Mouse (Mus musculus): ENCODE results near the gene Dbh. TPM values are rescaled to one million over a fixed set of nuclear protein-coding genes. Genes with fewer than 3 reads are reported as not detected.

Gene Dbh
- total RNA-seq, 2 experiments from 2014 or later = 1.4 TPM

GRCm38 (mm10) chr2:27154466-27155185 is 10.4 kb upstream of the Dbh start:
- no peak for DNase-seq (ENCODE audit: extremely low spot score in 1 of 2, low spot score in 2 of 2)
- intact Hi-C loops (cut with DNase I) = no loop called here

DNA sequence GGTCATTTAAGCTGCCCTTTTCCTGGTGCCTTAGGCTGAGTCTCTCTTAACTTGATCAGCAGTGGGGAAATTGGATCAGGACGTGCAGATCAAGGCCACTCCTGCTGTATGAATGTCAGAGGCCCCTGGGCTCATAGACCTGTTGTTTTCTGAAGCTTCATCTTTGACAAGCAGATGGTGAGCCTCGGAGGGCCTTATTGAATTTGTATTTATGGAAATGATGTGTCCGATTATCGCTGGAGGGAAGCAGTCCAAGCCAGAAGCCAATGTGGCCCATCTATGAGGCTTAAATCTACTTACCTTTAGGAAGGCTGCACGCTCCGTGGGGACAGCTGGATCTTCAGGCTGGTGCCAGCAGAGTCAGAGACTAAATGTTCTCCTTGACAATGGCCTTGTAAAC is 8.4 kb upstream of the Dbh start:
- intact Hi-C loops (cut with DNase I) = no loop called here
- no peak for DNase-seq (ENCODE audit: extremely low spot score in 1 of 2, low spot score in 2 of 2)

GRCm38 (mm10) chr2:27161526-27161925 is 3.5 kb upstream of the Dbh start:
- intact Hi-C loops (cut with DNase I) = no loop called here
- no peak for DNase-seq (ENCODE audit: extremely low spot score in 1 of 2, low spot score in 2 of 2)

DNA sequence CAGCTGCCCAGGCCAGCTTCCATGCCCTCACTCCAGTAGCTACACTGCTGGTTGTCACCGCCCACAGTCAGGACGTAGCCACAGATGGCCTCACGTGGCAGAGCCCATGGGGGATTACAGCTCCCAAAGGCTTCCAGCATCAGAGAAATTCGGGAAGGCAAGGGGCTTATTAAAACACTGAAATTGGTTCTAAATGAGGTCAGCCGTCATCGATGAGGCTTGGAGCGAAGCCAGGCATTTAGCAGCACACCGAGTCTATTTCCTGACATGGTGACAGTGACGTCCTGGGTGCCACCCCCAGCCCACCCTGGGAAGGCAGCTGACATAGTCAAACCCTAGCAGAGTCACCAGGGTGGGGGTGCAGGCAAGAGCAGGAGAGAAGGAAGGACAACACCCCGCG is 2.4 kb upstream of the Dbh start:
- DNase-seq (ENCODE audit: extremely low spot score in 1 of 2, low spot score in 2 of 2) = no peak
- intact Hi-C loops (cut with DNase I) = no loop called here

DNA sequence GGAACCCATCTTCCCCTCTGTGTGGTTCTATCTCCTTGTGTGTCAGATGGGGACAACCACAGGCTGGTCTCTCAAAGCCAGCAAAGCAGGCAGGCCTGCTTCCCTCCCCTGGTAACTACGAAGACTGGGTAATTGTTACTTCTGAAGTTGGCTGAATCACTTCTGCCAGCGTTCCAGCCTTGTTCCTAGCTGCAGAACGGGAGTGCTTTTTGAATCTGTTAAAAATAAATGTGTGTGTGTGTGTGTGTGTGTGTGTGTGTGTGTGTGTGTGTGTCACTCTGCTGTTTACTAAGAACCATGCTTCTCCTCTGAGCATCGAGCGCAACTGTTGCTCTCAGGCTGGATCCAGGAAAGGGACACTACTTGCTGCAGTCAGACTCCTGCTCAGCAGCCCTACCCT is 1.2 kb upstream of the Dbh start:
- intact Hi-C loops (cut with DNase I) = no loop called here
- peak in 1 of 2 experiments; percentile 75 for DNase-seq (ENCODE audit: extremely low spot score in 1 of 2, low spot score in 2 of 2)

- intact Hi-C loops (cut with DNase I) = loop anchor here (5.0 kb wide), 1 partner anchor 61 kb away; no protein-coding TSS in a partner anchor
- DNase-seq (ENCODE audit: extremely low spot score in 1 of 2, low spot score in 2 of 2) = no peak
Observed at GRCm38 (mm10) chr2:27166074-27166473, 1.0 kb downstream of the Dbh start.

- intact Hi-C loops (cut with DNase I) = loop anchor here (5.0 kb wide), 1 partner anchor 60 kb away; no protein-coding TSS in a partner anchor
- DNase-seq (ENCODE audit: extremely low spot score in 1 of 2, low spot score in 2 of 2) = no peak
Observed at GRCm38 (mm10) chr2:27166999-27167398, 2.0 kb downstream of the Dbh start.

- DNase-seq (ENCODE audit: extremely low spot score in 1 of 2, low spot score in 2 of 2) = no peak
- intact Hi-C loops (cut with DNase I) = no loop called here
Observed at GRCm38 (mm10) chr2:27174242-27174641, 9.2 kb downstream of the Dbh start.

DNA sequence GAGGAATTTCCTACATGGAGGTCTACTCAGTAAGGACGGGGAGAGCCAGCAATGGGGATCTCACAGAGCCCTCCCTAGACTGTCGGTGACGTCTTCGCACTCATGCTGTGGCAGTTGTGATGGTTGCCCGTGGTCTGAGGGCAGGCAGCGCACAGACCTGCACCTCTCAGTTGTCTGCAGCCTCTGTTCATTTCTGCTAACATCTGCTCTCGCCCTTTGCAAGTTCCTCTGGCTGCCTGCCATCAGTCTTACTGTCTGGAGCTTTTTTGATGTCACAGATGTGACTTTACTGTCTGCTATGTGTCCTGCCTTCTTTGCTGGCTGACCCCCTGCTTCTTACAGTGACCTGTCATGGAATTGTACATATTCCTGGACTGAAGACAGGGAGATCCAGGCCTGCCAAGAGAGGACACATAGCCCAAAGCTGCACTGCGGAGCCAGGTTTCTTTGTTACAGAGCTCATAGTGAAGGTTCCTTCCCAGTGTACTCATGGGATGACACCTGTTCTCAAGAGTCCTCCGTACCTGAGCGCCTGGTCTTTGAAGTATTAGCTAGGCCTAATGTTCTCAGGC is 10.7 kb downstream of the Dbh start:
- intact Hi-C loops (cut with DNase I) = no loop called here
- DNase-seq (ENCODE audit: extremely low spot score in 1 of 2, low spot score in 2 of 2) = peak in 1 of 2 experiments; percentile 71

DNA sequence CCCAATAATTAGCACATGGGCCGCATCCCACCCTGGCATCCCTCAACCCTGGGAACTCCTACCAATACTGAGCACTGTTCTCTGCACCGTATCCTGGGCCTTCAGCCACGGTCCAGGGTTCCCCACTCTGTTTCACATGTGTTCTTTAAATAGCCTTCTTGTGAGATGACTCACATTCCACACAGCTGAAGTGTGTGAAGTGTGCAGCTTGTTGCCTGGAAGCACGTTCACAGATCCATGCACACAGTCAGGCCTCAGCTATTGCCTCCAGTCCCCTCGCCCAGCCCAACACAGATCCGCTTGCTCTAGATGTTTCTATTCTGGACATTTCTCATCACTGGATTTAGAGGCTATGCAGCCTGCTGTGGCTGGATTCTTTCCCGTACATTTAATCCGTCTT is 14.1 kb downstream of the Dbh start:
- intact Hi-C loops (cut with DNase I) = no loop called here

GRCm38 (mm10) chr2:27181907-27182306 is 16.9 kb downstream of the Dbh start:
- DNase-seq (ENCODE audit: extremely low spot score in 1 of 2, low spot score in 2 of 2) = no peak
- intact Hi-C loops (cut with DNase I) = no loop called here

More for the DNA sequence above, 14.1 kb downstream of the Dbh start:
- no peak for DNase-seq (ENCODE audit: extremely low spot score in 1 of 2, low spot score in 2 of 2)

GRCm38 (mm10) chr2:27183734-27184133 is 18.7 kb downstream of the Dbh start:
- intact Hi-C loops (cut with DNase I) = no loop called here

DNA sequence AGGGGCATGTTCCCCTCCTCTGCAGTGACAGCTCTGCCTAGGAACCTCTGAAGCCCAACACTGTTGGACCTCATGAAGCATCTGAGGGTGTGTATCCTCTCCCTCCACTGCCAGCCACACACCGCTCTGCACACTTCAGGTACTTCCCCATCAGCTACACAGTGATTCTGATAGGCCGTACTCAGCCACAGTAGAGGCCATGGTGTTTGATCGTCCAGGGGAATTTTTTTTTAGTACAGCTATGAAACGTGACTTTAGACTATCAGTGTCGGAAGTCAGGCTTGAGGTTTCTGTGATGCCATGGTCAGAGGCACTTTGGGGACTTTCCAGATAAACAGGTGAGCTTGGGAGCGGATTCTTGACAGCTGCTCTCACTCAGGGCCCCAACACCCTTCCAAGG is 22.5 kb downstream of the Dbh start:
- intact Hi-C loops (cut with DNase I) = no loop called here
- no peak for DNase-seq (ENCODE audit: extremely low spot score in 1 of 2, low spot score in 2 of 2)

More at GRCm38 (mm10) chr2:27183734-27184133, 18.7 kb downstream of the Dbh start:
- DNase-seq (ENCODE audit: extremely low spot score in 1 of 2, low spot score in 2 of 2) = no peak

- intact Hi-C loops (cut with DNase I) = no loop called here
Observed at GRCm38 (mm10) chr2:27189994-27190393, 25.0 kb downstream of the Dbh start.

DNA sequence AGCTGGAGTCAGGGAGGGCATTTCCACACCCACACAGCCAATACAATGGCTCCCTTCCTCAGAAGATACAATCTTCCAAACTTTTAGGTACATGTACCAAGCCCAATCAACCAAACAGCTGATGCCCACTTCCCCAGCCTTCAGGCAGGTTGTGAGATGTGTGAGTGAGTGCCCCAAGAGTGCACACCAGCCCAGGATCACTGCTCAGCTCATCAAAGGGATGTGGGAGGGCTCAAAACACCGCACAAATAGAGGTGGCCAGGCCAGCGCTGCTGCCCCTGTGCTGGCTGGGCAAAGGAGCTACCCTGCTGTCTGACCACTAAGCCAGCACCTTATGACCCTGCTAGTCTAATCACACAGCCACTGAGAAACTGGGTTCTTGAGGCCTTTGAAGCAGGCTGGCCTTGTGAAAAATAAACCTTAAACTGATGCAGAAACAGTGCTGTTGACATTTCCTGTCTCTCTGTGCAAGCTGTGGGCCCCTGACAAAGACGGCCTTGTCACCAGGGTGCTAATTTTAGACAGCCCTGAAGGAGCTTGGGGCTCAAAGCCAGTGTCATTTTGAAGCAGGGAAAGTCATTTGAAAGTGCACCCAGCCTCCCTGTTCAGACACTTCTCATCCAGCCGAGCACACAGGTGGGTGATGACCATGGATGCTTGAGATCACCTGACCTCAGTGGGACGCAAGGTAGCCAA is 33.7 kb downstream of the Dbh start:
- DNase-seq (ENCODE audit: extremely low spot score in 1 of 2, low spot score in 2 of 2) = no peak
- intact Hi-C loops (cut with DNase I) = no loop called here

More at GRCm38 (mm10) chr2:27189994-27190393, 25.0 kb downstream of the Dbh start:
- no peak for DNase-seq (ENCODE audit: extremely low spot score in 1 of 2, low spot score in 2 of 2)

GRCm38 (mm10) chr2:27200586-27200985 is 35.6 kb downstream of the Dbh start:
- intact Hi-C loops (cut with DNase I) = no loop called here

GRCm38 (mm10) chr2:27205666-27206065 is 40.6 kb downstream of the Dbh start:
- peak in 1 of 2 experiments; percentile 58 for DNase-seq (ENCODE audit: extremely low spot score in 1 of 2, low spot score in 2 of 2)
- intact Hi-C loops (cut with DNase I) = no loop called here

More at GRCm38 (mm10) chr2:27200586-27200985, 35.6 kb downstream of the Dbh start:
- no peak for DNase-seq (ENCODE audit: extremely low spot score in 1 of 2, low spot score in 2 of 2)

GRCm38 (mm10) chr2:27206128-27206797 is 41.2 kb downstream of the Dbh start:
- DNase-seq (ENCODE audit: extremely low spot score in 1 of 2, low spot score in 2 of 2) = peak in 1 of 2 experiments; percentile 47
- intact Hi-C loops (cut with DNase I) = no loop called here

DNA sequence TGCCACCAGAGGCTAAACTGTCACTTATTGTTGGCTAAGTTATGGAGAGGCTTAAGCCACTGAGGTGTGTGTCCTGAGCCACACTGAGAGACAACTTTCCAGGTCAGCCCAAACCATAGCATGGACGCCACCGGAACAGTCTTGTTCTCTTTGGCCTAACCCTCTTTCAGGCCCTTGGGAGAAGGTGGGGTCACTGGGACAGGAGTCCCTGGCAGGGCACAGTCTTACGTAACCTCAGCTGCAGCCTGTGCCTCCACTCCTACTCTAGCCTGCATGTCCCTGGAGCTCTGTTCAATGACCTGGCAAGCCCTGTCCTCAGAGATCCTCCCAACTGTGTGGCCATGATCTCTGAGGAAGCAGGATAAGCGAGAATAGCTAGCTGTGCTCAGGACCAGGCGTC is 42.1 kb downstream of the Dbh start:
- DNase-seq (ENCODE audit: extremely low spot score in 1 of 2, low spot score in 2 of 2) = no peak
- intact Hi-C loops (cut with DNase I) = no loop called here

All from left cerebral cortex, postnatal 10 days (tissue).